Mouse (Mus musculus) urinary bladder, postnatal 10 days (tissue): ENCODE measurements around the gene Depp1.
"Not testable (repeated sequence)": the region's sequence is repeated elsewhere in the genome, so short reads cannot be mapped to it uniquely, and the experiment has no call there.

Source experiments
- DNase-seq: peaks from one replicate; pipeline ENCODE4 v3.0.0; 2022; ENCODE audit warnings: low spot score

Gene Depp1

GRCm38 (mm10) chr6:116650406-116650805 is at the start of gene Depp1:
Gene Depp1, plus strand, starts transcription at chr6:116650609.
- no peak for DNase-seq

GRCm38 (mm10) chr6:116600969-116601368 is 49.4 kb upstream of the Depp1 start:
- not testable (repeated sequence) for DNase-seq

GRCm38 (mm10) chr6:116607230-116607629 is 43.2 kb upstream of the Depp1 start:
- DNase-seq = no peak

- no peak for DNase-seq
Measured at GRCm38 (mm10) chr6:116615719-116616118, 34.7 kb upstream of the Depp1 start.

- DNase-seq = no peak
Measured at GRCm38 (mm10) chr6:116618073-116618472, 32.3 kb upstream of the Depp1 start.

- no peak for DNase-seq
Measured at GRCm38 (mm10) chr6:116621318-116622023, 28.9 kb upstream of the Depp1 start.

- not testable (repeated sequence) for DNase-seq
Measured at GRCm38 (mm10) chr6:116626417-116626816, 24.0 kb upstream of the Depp1 start.

GRCm38 (mm10) chr6:116628095-116628494 is 22.3 kb upstream of the Depp1 start:
- DNase-seq = no peak

- DNase-seq = no peak
Measured at GRCm38 (mm10) chr6:116628539-116629171, 21.8 kb upstream of the Depp1 start, which contains the start of gene Zfp422. Gene Zfp422, minus strand, starts transcription at chr6:116628999.

GRCm38 (mm10) chr6:116629766-116630165 is 20.6 kb upstream of the Depp1 start:
- no peak for DNase-seq

- DNase-seq = no peak
Measured at GRCm38 (mm10) chr6:116632129-116632528, 18.3 kb upstream of the Depp1 start.

GRCm38 (mm10) chr6:116633741-116634695 is 16.4 kb upstream of the Depp1 start:
- no peak for DNase-seq

GRCm38 (mm10) chr6:116635251-116636180 is 14.9 kb upstream of the Depp1 start:
- DNase-seq = no peak

GRCm38 (mm10) chr6:116636581-116637235 is 13.7 kb upstream of the Depp1 start:
- no peak for DNase-seq

GRCm38 (mm10) chr6:116637496-116637895 is 12.9 kb upstream of the Depp1 start:
- DNase-seq = no peak

GRCm38 (mm10) chr6:116638871-116639270 is 11.5 kb upstream of the Depp1 start:
- no peak for DNase-seq

GRCm38 (mm10) chr6:116639663-116640062 is 10.7 kb upstream of the Depp1 start:
- DNase-seq = no peak

GRCm38 (mm10) chr6:116642942-116643341 is 7.5 kb upstream of the Depp1 start:
- DNase-seq = no peak

- DNase-seq = no peak
Measured at GRCm38 (mm10) chr6:116643881-116644280, 6.5 kb upstream of the Depp1 start.

GRCm38 (mm10) chr6:116644335-116644734 is 6.1 kb upstream of the Depp1 start:
- DNase-seq = no peak

- peak; percentile 8 for DNase-seq
Measured at GRCm38 (mm10) chr6:116647763-116648162, 2.6 kb upstream of the Depp1 start.
